Mouse (Mus musculus) CH12.LX (cell line): ENCODE measurements around the gene Lyve1. TPM values are rescaled to one million over a fixed set of nuclear protein-coding genes. Genes with fewer than 3 reads are reported as not detected.

Source experiments
- DNase-seq: peaks from one replicate; pipeline ENCODE4 v3.0.0-alpha.2; 2013; ENCODE audit errors: extremely low read depth
- H3K27ac ChIP-seq: 2 replicates; pipeline ENCODE4 v1.5.1; 2012; ENCODE audit warnings: low read depth, mild to moderate bottlenecking, control low read depth, moderate library complexity; ENCODE audit not compliant: insufficient read depth
- H3K27me3 ChIP-seq: replicated peaks from 2 replicates; pipeline ENCODE3; 2012; ENCODE audit warnings: inconsistent platforms
- H3K36me3 ChIP-seq, 2 experiments: replicated peaks in 1 of 2; 2 replicates each; pipeline versions ENCODE3 to v1.6.1; 2012; ENCODE audit warnings: inconsistent platforms in 1 of 2, low read length in 1 of 2, mild to moderate bottlenecking in 1 of 2, mixed read lengths in 1 of 2, moderate library complexity in 1 of 2; ENCODE audit not compliant: control insufficient read depth in 1 of 2, insufficient read depth in 1 of 2
- H3K4me1 ChIP-seq, 2 experiments: 2 replicates each; pipeline ENCODE4 v1.6.1; 2012; ENCODE audit warnings: inconsistent platforms in 1 of 2, moderate library complexity in 1 of 2; ENCODE audit not compliant: insufficient read depth in 2 of 2, control insufficient read depth in 1 of 2
- H3K4me2 ChIP-seq: 2 replicates; pipeline ENCODE4 v1.6.1; 2012; ENCODE audit warnings: low read depth, mild to moderate bottlenecking, control low read depth; ENCODE audit not compliant: poor library complexity, insufficient read depth, severe bottlenecking
- H3K4me3 ChIP-seq, 3 experiments: fragments of 150-350 bp in 1 of 3; sonication (generic) in 1 of 3; replicated peaks in 1 of 3; 2 replicates each; pipeline versions ENCODE3 to v1.5.1; 2011 to 2012; ENCODE audit warnings: low read depth in 2 of 3, low read length in 2 of 3, mild to moderate bottlenecking in 2 of 3, moderate library complexity in 2 of 3, control low read depth in 1 of 3, improper control_type of control experiment in 1 of 3, inconsistent platforms in 1 of 3, mixed read lengths in 1 of 3; ENCODE audit not compliant: poor library complexity in 1 of 3
- H3K79me2 ChIP-seq: replicated peaks from 2 replicates; pipeline ENCODE4 v1.6.1; 2012; ENCODE audit warnings: mild to moderate bottlenecking, moderate library complexity; ENCODE audit not compliant: control insufficient read depth, poor library complexity, insufficient read depth, severe bottlenecking; ENCODE audit errors: extremely low read depth
- H3K9ac ChIP-seq: 2 replicates; pipeline ENCODE4 v1.6.1; 2012; ENCODE audit warnings: low read depth, mild to moderate bottlenecking, control low read depth, moderate library complexity; ENCODE audit not compliant: insufficient read depth
- H3K9me3 ChIP-seq: replicated peaks from 2 replicates; pipeline ENCODE3; 2012; ENCODE audit warnings: low read length, inconsistent platforms, mixed read lengths
- BHLHE40 ChIP-seq: IDR thresholded peaks from 2 replicates; pipeline ENCODE4 v1.6.1; 2011; ENCODE audit warnings: mild to moderate bottlenecking, low read depth, low read length, improper control_type of control experiment
- CHD2 ChIP-seq: IDR thresholded peaks from 2 replicates; pipeline ENCODE4 v1.6.1; 2011; ENCODE audit warnings: low read length, improper control_type of control experiment
- EP300 ChIP-seq: IDR thresholded peaks from 2 replicates; pipeline ENCODE4 v1.6.1; 2011; ENCODE audit warnings: low read length, improper control_type of control experiment
- ETS1 ChIP-seq: conservative IDR thresholded peaks from 2 replicates; pipeline ENCODE4 v1.6.1; 2012; ENCODE audit warnings: low read depth, mild to moderate bottlenecking, inconsistent platforms, low read length, improper control_type of control experiment, moderate library complexity
- GABPA ChIP-seq: IDR thresholded peaks from 2 replicates; pipeline ENCODE4 v1.6.1; 2012; ENCODE audit warnings: low read depth, low read length, improper control_type of control experiment, inconsistent platforms; ENCODE audit not compliant: insufficient replicate concordance
- JUN ChIP-seq: IDR thresholded peaks from 2 replicates; pipeline ENCODE4 v1.6.1; 2011; ENCODE audit warnings: low read depth, mild to moderate bottlenecking, low read length, improper control_type of control experiment, moderate library complexity; ENCODE audit not compliant: insufficient read depth
- JUND ChIP-seq: conservative IDR thresholded peaks from 2 replicates; pipeline ENCODE4 v1.6.1; 2011; ENCODE audit warnings: low read depth, low read length, improper control_type of control experiment
- MAFK ChIP-seq: IDR thresholded peaks from 2 replicates; pipeline ENCODE4 v1.6.1; 2011; ENCODE audit warnings: low read length, improper control_type of control experiment; ENCODE audit not compliant: insufficient replicate concordance
- MAZ ChIP-seq: IDR thresholded peaks from 2 replicates; pipeline ENCODE4 v1.6.1; 2012; ENCODE audit warnings: low read depth, mild to moderate bottlenecking, inconsistent platforms, low read length, improper control_type of control experiment, moderate library complexity
- MEF2A ChIP-seq: IDR thresholded peaks from 2 replicates; pipeline ENCODE4 v1.6.1; 2014; ENCODE audit warnings: low read depth, mild to moderate bottlenecking, inconsistent platforms, low read length, improper control_type of control experiment, borderline replicate concordance
- MXI1 ChIP-seq: IDR thresholded peaks from 2 replicates; pipeline ENCODE4 v1.6.1; 2011; ENCODE audit warnings: mild to moderate bottlenecking, low read depth, low read length, improper control_type of control experiment
- NELFE ChIP-seq: IDR thresholded peaks from 2 replicates; pipeline ENCODE4 v1.6.1; 2011; ENCODE audit warnings: low read depth, low read length, improper control_type of control experiment
- RCOR1 ChIP-seq: conservative IDR thresholded peaks from 2 replicates; pipeline ENCODE4 v1.6.1; 2012; ENCODE audit warnings: low read depth, mild to moderate bottlenecking, inconsistent platforms, low read length, improper control_type of control experiment
- SIN3A ChIP-seq: IDR thresholded peaks from 2 replicates; pipeline ENCODE4 v1.6.1; 2012; ENCODE audit warnings: low read length, improper control_type of control experiment, inconsistent platforms
- SMC3 ChIP-seq: IDR thresholded peaks from 2 replicates; pipeline ENCODE4 v1.6.1; 2011; ENCODE audit warnings: low read depth, low read length, improper control_type of control experiment
- TBP ChIP-seq: conservative IDR thresholded peaks from 2 replicates; pipeline ENCODE4 v1.6.1; 2011; ENCODE audit warnings: low read depth, low read length, improper control_type of control experiment
- TCF12 ChIP-seq: IDR thresholded peaks from 2 replicates; pipeline ENCODE4 v1.6.1; 2014; ENCODE audit warnings: low read depth, mild to moderate bottlenecking, inconsistent platforms, low read length, improper control_type of control experiment
- USF2 ChIP-seq: conservative IDR thresholded peaks from 2 replicates; pipeline ENCODE4 v1.6.1; 2011; ENCODE audit warnings: low read depth, low read length, improper control_type of control experiment
- ZKSCAN1 ChIP-seq: IDR thresholded peaks from 2 replicates; pipeline ENCODE4 v1.6.1; 2012; ENCODE audit warnings: low read depth, inconsistent platforms, low read length, improper control_type of control experiment, borderline replicate concordance
- ZMIZ1 ChIP-seq: IDR thresholded peaks from 2 replicates; pipeline ENCODE4 v1.6.1; 2012; ENCODE audit warnings: low read depth, mild to moderate bottlenecking, inconsistent platforms, low read length, improper control_type of control experiment
- dilution Hi-C: fragments of 300-500 bp; cut with MboI; formaldehyde crosslinking; loops from 2 replicates; pipeline ENCODE4 v1.14.3; 2020; ENCODE audit warnings: low sequenced_read_pairs; ENCODE audit not compliant: extremely low pct_unique_long_range_greater_than_20kb, extremely low pct_ligation_motif_present
- in situ Hi-C: fragments of 300-500 bp; cut with MboI; formaldehyde crosslinking; loops from 3 replicates; pipeline ENCODE4 v1.14.3; 2019; ENCODE audit warnings: low sequenced_read_pairs, low pct_ligation_motif_present, low pct_unique_long_range_greater_than_20kb, mixed read lengths
- polyA plus RNA-seq: library from polyadenylated mRNA; unstranded; fragments of >175 nt; gene quantifications from 2 replicates; pipeline ENCODE4 v1.2.1, GENCODE M21; 2012; ENCODE audit warnings: low read depth; ENCODE audit not compliant: insufficient read length
- total RNA-seq, 2 experiments: library from RNA; depleted of rRNA; stranded (reverse); fragments of 300-350 nt in 1 of 2; fragments of >200 nt in 1 of 2; gene quantifications; 2 replicates each; pipeline ENCODE4 v1.2.3; 2012 to 2014

Gene Lyve1
- total and polyA plus RNA-seq, 3 experiments = not detected

DNA sequence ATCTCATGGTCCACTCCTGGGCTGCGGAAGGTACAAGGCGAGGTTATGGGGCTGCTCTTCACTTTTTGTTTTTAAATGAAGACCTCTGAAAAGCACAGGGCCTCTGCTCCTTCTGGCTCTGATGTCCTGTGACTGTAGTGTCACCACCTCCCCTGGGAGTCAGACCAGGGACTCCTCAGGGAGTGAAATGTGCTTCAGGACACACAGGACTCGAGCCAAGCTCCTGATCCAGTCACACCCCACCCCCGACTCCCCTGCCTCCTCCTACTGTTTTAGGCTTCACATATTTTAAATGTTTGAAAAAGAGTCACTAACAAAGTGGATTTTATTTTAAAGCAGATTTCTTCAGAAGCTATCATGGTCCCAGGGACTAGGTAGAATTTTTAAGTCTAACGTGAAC, 51.5 kb downstream of the Lyve1 start:
- in situ Hi-C loops = no loop called here
- Histone ChIP-seq H3K4me3 (no peak overlapping the region), H3K79me2 (no peaks in the 10 kb centered on the region), H3K36me3 (peaks cover 5 to 30% of the 10 kb centered on the region in 2 experiments), H3K4me1 (peaks cover 0 to 10% of the 10 kb centered on the region in 2 experiments; a peak in 1 of 4 replicates), H3K27ac (no peak overlapping the region), H3K9ac (no peak overlapping the region), H3K9me3 (no peaks in the 10 kb centered on the region)
- TF ChIP-seq TBP = no peak
- TF ChIP-seq MXI1 = no peak
- no peak for TF ChIP-seq ETS1
- no peak for TF ChIP-seq SIN3A
- TF ChIP-seq, all 38 proteins: peak for 0
- no peaks in the 10 kb centered on the region for H3K27me3 ChIP-seq
- DNase-seq = no peak
- dilution Hi-C loops = no loop called here
- H3K4me2 ChIP-seq = no peak overlapping the region

DNA sequence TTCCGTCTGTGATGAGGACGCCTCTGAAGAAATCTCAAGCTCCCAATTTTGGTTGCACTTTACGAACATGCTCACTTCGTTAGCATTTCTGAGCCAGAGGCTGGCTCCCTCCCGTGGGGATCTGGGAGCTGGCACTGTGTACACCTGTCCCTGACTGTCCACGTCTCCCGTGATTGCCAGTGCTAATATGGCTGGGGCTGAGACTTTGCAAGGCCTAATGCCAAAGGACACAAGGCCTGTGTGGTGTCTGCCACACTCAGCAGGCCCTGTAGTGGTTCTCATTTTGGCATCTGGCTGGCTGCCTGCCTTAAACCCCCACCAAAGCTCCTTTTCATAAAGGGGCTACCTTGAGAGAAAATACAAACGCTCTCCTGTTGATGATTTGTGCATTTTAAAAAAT, 52.0 kb downstream of the Lyve1 start:
- no peaks in the 10 kb centered on the region for H3K79me2 ChIP-seq
- no peak for TF ChIP-seq SMC3
- TF ChIP-seq NELFE = no peak
- TF ChIP-seq JUND = no peak
- TF ChIP-seq EP300 = no peak
- no peak for TF ChIP-seq USF2
- TF ChIP-seq ZKSCAN1 = no peak
- TF ChIP-seq MAZ = no peak
- TF ChIP-seq MXI1 = no peak
- no peak for TF ChIP-seq BHLHE40
- TF ChIP-seq GABPA = no peak
- no peak for TF ChIP-seq TCF12
- no peak for TF ChIP-seq ZMIZ1
- no peak for TF ChIP-seq CHD2
- TF ChIP-seq RCOR1 = no peak
- no peak for TF ChIP-seq MAFK
- TF ChIP-seq JUN = no peak
- no peak for TF ChIP-seq MEF2A
- TF ChIP-seq, all 38 proteins: peak for 0
- in situ Hi-C loops = no loop called here
- dilution Hi-C loops = no loop called here
- Histone ChIP-seq H3K36me3 (peaks cover 5 to 30% of the 10 kb centered on the region in 2 experiments), H3K27me3 (no peaks in the 10 kb centered on the region), H3K9ac (no peak overlapping the region), H3K9me3 (no peaks in the 10 kb centered on the region), H3K4me2 (no peak overlapping the region), H3K4me3 (no peak overlapping the region), H3K27ac (no peak overlapping the region), H3K4me1 (peaks cover 0 to 10% of the 10 kb centered on the region in 2 experiments; a peak in 1 of 4 replicates)
- DNase-seq = no peak
